ENCODE assay signal across 7 mouse cellular contexts in genomic region chr8:126583971-126584843, GRCm38 (mm10). TPM values are rescaled to one million over a fixed set of nuclear protein-coding genes. Genes with fewer than 3 reads are reported as not detected.
DNase-seq lines count a peak whose midpoint lies in the region; ATAC-seq lines count a peak whose summit lies in the region.

No protein-coding gene starts in this region.

- 1% methylated on average over 68 of the region's 68 CpGs for WGBS in embryonic facial prominence, embryonic 12.5 days
- WGBS in intestine, embryonic 16.5 days: under 1% methylated on average over 67 of the region's 68 CpGs
- under 1% methylated on average over 67 of the region's 68 CpGs for WGBS in limb, embryonic 11.5 days
- WGBS in midbrain, embryonic 11.5 days: under 1% methylated on average over 61 of the region's 68 CpGs

- H3K4me1 ChIP-seq in embryonic facial prominence, embryonic 12.5 days: peaks cover 56% of the 10 kb centered on the region
- H3K4me1 ChIP-seq in intestine, embryonic 16.5 days (ENCODE audit: control insufficient read depth, insufficient read depth, low read length): peaks cover 41% of the 10 kb centered on the region
- peaks cover 35% of the 10 kb centered on the region for H3K4me1 ChIP-seq in limb, embryonic 11.5 days (ENCODE audit: control insufficient read depth, insufficient read depth, low read length)
- peaks cover 26% of the 10 kb centered on the region for H3K4me1 ChIP-seq in midbrain, embryonic 11.5 days (ENCODE audit: control insufficient read depth, insufficient read depth, low read length)

- peak overlapping the region; percentile 96 for H3K27ac ChIP-seq in embryonic facial prominence, embryonic 12.5 days
- H3K27ac ChIP-seq in intestine, embryonic 16.5 days (ENCODE audit: low read length): peak overlapping the region; percentile 98
- peak overlapping the region; percentile 97 for H3K27ac ChIP-seq in limb, embryonic 11.5 days (replicated peaks; ENCODE audit: low read depth, low read length)
- H3K27ac ChIP-seq in midbrain, embryonic 11.5 days (ENCODE audit: low read depth, low read length): peak overlapping the region; percentile 80

- no peaks in the 10 kb centered on the region for H3K9me3 ChIP-seq in embryonic facial prominence, embryonic 12.5 days
- no peaks in the 10 kb centered on the region for H3K9me3 ChIP-seq in intestine, embryonic 16.5 days (ENCODE audit: control insufficient read depth, low read length)
- H3K9me3 ChIP-seq in limb, embryonic 11.5 days (ENCODE audit: control insufficient read depth, low read length): no peaks in the 10 kb centered on the region
- no peaks in the 10 kb centered on the region for H3K9me3 ChIP-seq in midbrain, embryonic 11.5 days (ENCODE audit: control insufficient read depth, low read length)

- DNase-seq in adrenal gland, postnatal 25 days: peak; percentile 83
- peak; percentile 99 for DNase-seq in heart, adult 11 months
- peak; percentile 86 for DNase-seq in limb, embryonic 11.5 days (ENCODE audit: low spot score)
- DNase-seq in midbrain, embryonic 11.5 days (ENCODE audit: low spot score, missing footprints): peak; percentile 97
- peak; percentile 60 for DNase-seq in spleen, adult 12 weeks (ENCODE audit: low spot score)

- H3K9ac ChIP-seq in embryonic facial prominence, embryonic 12.5 days: peak overlapping the region; percentile 78
- peak overlapping the region; percentile 79 for H3K9ac ChIP-seq in intestine, embryonic 16.5 days (ENCODE audit: low read depth, low read length)
- peak overlapping the region; percentile 87 for H3K9ac ChIP-seq in limb, embryonic 11.5 days (ENCODE audit: low read length)
- H3K9ac ChIP-seq in midbrain, embryonic 11.5 days (ENCODE audit: low read length): peak overlapping the region; percentile 73

- H3K36me3 ChIP-seq in embryonic facial prominence, embryonic 12.5 days: peaks cover 11% of the 10 kb centered on the region; the same call in 1 of the 2 replicates
- H3K36me3 ChIP-seq in intestine, embryonic 16.5 days (ENCODE audit: control insufficient read depth, insufficient read depth, low read length): no peaks in the 10 kb centered on the region
- H3K36me3 ChIP-seq in limb, embryonic 11.5 days (ENCODE audit: control insufficient read depth, insufficient read depth, low read length): no peaks in the 10 kb centered on the region
- no peaks in the 10 kb centered on the region for H3K36me3 ChIP-seq in midbrain, embryonic 11.5 days (ENCODE audit: control insufficient read depth, insufficient read depth, low read length)

- H3K27me3 ChIP-seq in embryonic facial prominence, embryonic 12.5 days: no peaks in the 10 kb centered on the region
- H3K27me3 ChIP-seq in intestine, embryonic 16.5 days (replicated peaks; ENCODE audit: control insufficient read depth, insufficient read depth, low read length): no peaks in the 10 kb centered on the region
- H3K27me3 ChIP-seq in limb, embryonic 11.5 days (ENCODE audit: control insufficient read depth, insufficient read depth, low read length): no peaks in the 10 kb centered on the region
- H3K27me3 ChIP-seq in midbrain, embryonic 11.5 days (ENCODE audit: control insufficient read depth, insufficient read depth, low read length): no peaks in the 10 kb centered on the region

- peak overlapping the region; percentile 47 for H3K4me3 ChIP-seq in embryonic facial prominence, embryonic 12.5 days
- peak overlapping the region; percentile 49 for H3K4me3 ChIP-seq in intestine, embryonic 16.5 days (ENCODE audit: low read length)
- H3K4me3 ChIP-seq in limb, embryonic 11.5 days (ENCODE audit: low read depth, low read length): peak overlapping the region; percentile 54
- peak overlapping the region; percentile 48 for H3K4me3 ChIP-seq in midbrain, embryonic 11.5 days (ENCODE audit: low read depth, low read length)

- peak overlapping the region; percentile 99 for H3K4me2 ChIP-seq in embryonic facial prominence, embryonic 12.5 days (replicated peaks)
- H3K4me2 ChIP-seq in intestine, embryonic 16.5 days (ENCODE audit: low read depth, low read length): peak overlapping the region; percentile 86
- H3K4me2 ChIP-seq in limb, embryonic 11.5 days (ENCODE audit: low read depth, severe bottlenecking): peak overlapping the region; percentile 98
- peak overlapping the region; percentile 96 for H3K4me2 ChIP-seq in midbrain, embryonic 11.5 days

- peak; percentile 80 for ATAC-seq in embryonic facial prominence, embryonic 12.5 days (ENCODE audit: insufficient number of reproducible peaks, insufficient read depth, low FRiP score, low TSS enrichment)
- ATAC-seq in intestine, embryonic 16.5 days: peak; percentile 81
- peak; percentile 75 for ATAC-seq in limb, embryonic 11.5 days (ENCODE audit: insufficient number of reproducible peaks, low FRiP score, low TSS enrichment, low read depth)
- peak; percentile 86 for ATAC-seq in midbrain, embryonic 11.5 days (ENCODE audit: low FRiP score)

RNA-seq across cellular contexts. Expression of gene Irf2bp2, which starts 9.6 kb away (rescaled TPM):
- 81.3 and 82.6 TPM in 2 replicates for total RNA-seq in adrenal gland, postnatal 25 days (2021)
- 11.5 and 12.0 TPM in 2 replicates for polyA plus RNA-seq in embryonic facial prominence, embryonic 12.5 days (2016; fragmentation: Nextera tagmentation; extraction: Ambion mirVana)
- 11.5 and 11.9 TPM in 2 replicates for polyA plus RNA-seq in intestine, embryonic 16.5 days (2015; fragmentation: Nextera tagmentation; extraction: Ambion mirVana)
- 4.9 and 5.6 TPM in 2 replicates for polyA plus RNA-seq in limb, embryonic 11.5 days (2014; fragmentation: Nextera tagmentation; extraction: Ambion mirVana)
- 4.4 and 4.5 TPM in 2 replicates for polyA plus RNA-seq in midbrain, embryonic 11.5 days (2014; fragmentation: Nextera tagmentation; extraction: Ambion mirVana)

Comparison
In these comparisons a context has a peak if more than half of its experiments do, and no peak if none do; other contexts are left out.
1. Peak in every context shown above with its lines: DNase-seq, ATAC-seq, H3K4me3 ChIP-seq and H3K27ac ChIP-seq.